ENCODE assay signal across 24 mouse cellular contexts in genomic region chr1:43503261-43503660, GRCm38 (mm10). TPM values are rescaled to one million over a fixed set of nuclear protein-coding genes. Genes with fewer than 3 reads are reported as not detected.
DNase-seq lines count a peak whose midpoint lies in the region; ATAC-seq and TF ChIP-seq lines count a peak whose summit lies in the region.
"Had no signal": no experiment of that assay in that cellular context is flagged by ENCODE, and none has a peak within 500 bp of the region (broad histone marks: within the 10 kb centered on the region; RNA-seq: fewer than 3 reads in every experiment).

No protein-coding gene starts in this region.

- H3K36me3 ChIP-seq in embryonic facial prominence, embryonic 13.5 days, result no peaks in the 10 kb centered on the region
- H3K36me3 ChIP-seq in embryonic facial prominence, embryonic 10.5 days (replicated peaks), result no peaks in the 10 kb centered on the region
- no peaks in the 10 kb centered on the region for H3K36me3 ChIP-seq in kidney, adult 2 months (ENCODE audit: control insufficient read depth, insufficient read depth, low read length)
- no peaks in the 10 kb centered on the region for H3K36me3 ChIP-seq in kidney, embryonic 14.5 days (ENCODE audit: control insufficient read depth, insufficient read depth, low read length)
- no peaks in the 10 kb centered on the region for H3K36me3 ChIP-seq in midbrain, embryonic 11.5 days (ENCODE audit: control insufficient read depth, insufficient read depth, low read length)
- no peaks in the 10 kb centered on the region for H3K36me3 ChIP-seq in midbrain, embryonic 16.5 days (ENCODE audit: control insufficient read depth, insufficient read depth, low read length)
- H3K36me3 ChIP-seq: liver, embryonic 12.5 days; midbrain, embryonic 12.5 days; stomach, embryonic 15.5 days had no signal

- 0 out of 2 replicates have a peak overlapping the region, but pooled peaks have one; percentile 12 for H3K27ac ChIP-seq in embryonic facial prominence, embryonic 13.5 days
- no peak overlapping the region for H3K27ac ChIP-seq in embryonic facial prominence, embryonic 10.5 days (replicated peaks)
- no peak overlapping the region for H3K27ac ChIP-seq in kidney, adult 2 months (ENCODE audit: insufficient read depth, low read depth, low read length)
- H3K27ac ChIP-seq in kidney, embryonic 14.5 days (ENCODE audit: low read depth, low read length), result no peak overlapping the region
- no peak overlapping the region for H3K27ac ChIP-seq in midbrain, embryonic 11.5 days (ENCODE audit: low read depth, low read length)
- no peak overlapping the region for H3K27ac ChIP-seq in midbrain, embryonic 16.5 days (ENCODE audit: low read length)
- H3K27ac ChIP-seq: forebrain, embryonic 13.5 days; kidney, postnatal 0 days; liver, embryonic 12.5 days; midbrain, embryonic 12.5 days; stomach, embryonic 15.5 days had no signal

- no peak overlapping the region for H3K9ac ChIP-seq in embryonic facial prominence, embryonic 13.5 days
- no peak overlapping the region for H3K9ac ChIP-seq in kidney, embryonic 14.5 days (ENCODE audit: low read depth, low read length)
- H3K9ac ChIP-seq in midbrain, embryonic 11.5 days (ENCODE audit: low read length), result no peak overlapping the region
- no peak overlapping the region for H3K9ac ChIP-seq in midbrain, embryonic 16.5 days (ENCODE audit: low read depth, low read length)
- H3K9ac ChIP-seq: forebrain, embryonic 13.5 days; liver, embryonic 12.5 days; liver, postnatal 0 days; midbrain, embryonic 12.5 days; stomach, embryonic 15.5 days had no signal

- peaks cover 50% of the 10 kb centered on the region for H3K4me1 ChIP-seq in embryonic facial prominence, embryonic 13.5 days
- H3K4me1 ChIP-seq in embryonic facial prominence, embryonic 10.5 days, result peaks cover 50% of the 10 kb centered on the region
- H3K4me1 ChIP-seq in kidney, adult 2 months (ENCODE audit: control insufficient read depth, insufficient read depth, low read length), result peaks cover 27% of the 10 kb centered on the region
- peaks cover 32% of the 10 kb centered on the region; the same call in 1 of the 2 replicates for H3K4me1 ChIP-seq in kidney, embryonic 14.5 days (ENCODE audit: control insufficient read depth, insufficient read depth, low read length)
- peaks cover 9% of the 10 kb centered on the region for H3K4me1 ChIP-seq in midbrain, embryonic 11.5 days (ENCODE audit: control insufficient read depth, insufficient read depth, low read length)
- H3K4me1 ChIP-seq in midbrain, embryonic 16.5 days (ENCODE audit: control insufficient read depth, insufficient read depth, low read length), result peaks cover 18% of the 10 kb centered on the region

- TF ChIP-seq CTCF in kidney, adult 2 months (conservative IDR thresholded peaks at IDR 0.05; ENCODE audit: insufficient read depth, insufficient read length, low read depth, low read length), result no peak

- no peak for ATAC-seq in embryonic facial prominence, embryonic 13.5 days (ENCODE audit: insufficient number of reproducible peaks, insufficient read depth, low FRiP score, low TSS enrichment, low read depth)
- no peak for ATAC-seq in kidney, embryonic 14.5 days (ENCODE audit: low FRiP score, low TSS enrichment)
- no peak for ATAC-seq in midbrain, embryonic 11.5 days (ENCODE audit: low FRiP score)
- ATAC-seq in midbrain, embryonic 16.5 days, result no peak
- ATAC-seq in activated CD4-positive, CD25-positive, alpha-beta regulatory T cell, adult 4 months, result no peak
- ATAC-seq: liver, embryonic 12.5 days; liver, postnatal 0 days; Patski had no signal

- no peak overlapping the region for H3K4me2 ChIP-seq in embryonic facial prominence, embryonic 13.5 days
- no peak overlapping the region for H3K4me2 ChIP-seq in kidney, embryonic 14.5 days (replicated peaks; ENCODE audit: low read depth, low read length)
- H3K4me2 ChIP-seq in midbrain, embryonic 11.5 days, result no peak overlapping the region
- H3K4me2 ChIP-seq in midbrain, embryonic 16.5 days (ENCODE audit: low read length), result no peak overlapping the region
- H3K4me2 ChIP-seq: forebrain, embryonic 13.5 days; liver, embryonic 12.5 days; midbrain, embryonic 12.5 days; stomach, embryonic 15.5 days had no signal

- 73% methylated on average over 2 of the region's 2 CpGs for WGBS in embryonic facial prominence, embryonic 13.5 days
- 87% methylated on average over 2 of the region's 2 CpGs for WGBS in embryonic facial prominence, embryonic 10.5 days
- WGBS in kidney, adult 2 months, result 55% methylated on average over 2 of the region's 2 CpGs
- WGBS in kidney, embryonic 14.5 days, result 89% methylated on average over 2 of the region's 2 CpGs
- 92% methylated on average over 2 of the region's 2 CpGs for WGBS in midbrain, embryonic 11.5 days
- 83% methylated on average over 2 of the region's 2 CpGs for WGBS in midbrain, embryonic 16.5 days

- no peak overlapping the region for H3K4me3 ChIP-seq in embryonic facial prominence, embryonic 13.5 days
- H3K4me3 ChIP-seq in embryonic facial prominence, embryonic 10.5 days, result no peak overlapping the region
- H3K4me3 ChIP-seq in kidney, adult 2 months (ENCODE audit: insufficient read depth, low read depth, low read length), result no peak overlapping the region
- no peak overlapping the region for H3K4me3 ChIP-seq in kidney, embryonic 14.5 days (ENCODE audit: low read length)
- no peak overlapping the region for H3K4me3 ChIP-seq in midbrain, embryonic 11.5 days (ENCODE audit: low read depth, low read length)
- no peak overlapping the region for H3K4me3 ChIP-seq in midbrain, embryonic 16.5 days (ENCODE audit: low read depth, low read length)
- H3K4me3 ChIP-seq: forebrain, embryonic 13.5 days; liver, embryonic 12.5 days; midbrain, embryonic 12.5 days; stomach, embryonic 15.5 days had no signal

- no peak for TF ChIP-seq POLR2A in kidney, adult 2 months (IDR thresholded peaks at IDR 0.05; ENCODE audit: low read depth, low read length)

- DNase-seq in embryonic facial prominence, embryonic 10.5 days (ENCODE audit: low spot score), result no peak
- DNase-seq in kidney, adult 2 months, result peak; percentile 65
- DNase-seq in midbrain, embryonic 11.5 days (ENCODE audit: low spot score, missing footprints), result peak; percentile 31
- DNase-seq in naive thymus-derived CD4-positive, alpha-beta T cell, adult 2 months (ENCODE audit: low read depth), result peak; percentile 17
- DNase-seq: adrenal gland, postnatal 25 days; cerebellum, adult 11-12 months; cerebellum, adult 9-11 months; embryo, embryonic 11 days; gastrocnemius, postnatal 10 days; heart, postnatal 14 days; left cerebral cortex, postnatal 4 days; liver, postnatal 0 days; right cerebral cortex, postnatal 25 days had no signal

- H3K27me3 ChIP-seq in embryonic facial prominence, embryonic 13.5 days, result no peaks in the 10 kb centered on the region
- no peaks in the 10 kb centered on the region for H3K27me3 ChIP-seq in embryonic facial prominence, embryonic 10.5 days (replicated peaks; ENCODE audit: low read depth, poor library complexity, severe bottlenecking)
- no peaks in the 10 kb centered on the region for H3K27me3 ChIP-seq in kidney, adult 2 months (replicated peaks; ENCODE audit: control insufficient read depth, insufficient read depth, low read length)
- H3K27me3 ChIP-seq in kidney, embryonic 14.5 days (ENCODE audit: control insufficient read depth, insufficient read depth, low read length), result no peaks in the 10 kb centered on the region
- no peaks in the 10 kb centered on the region for H3K27me3 ChIP-seq in midbrain, embryonic 11.5 days (ENCODE audit: control insufficient read depth, insufficient read depth, low read length)
- no peaks in the 10 kb centered on the region for H3K27me3 ChIP-seq in midbrain, embryonic 16.5 days (ENCODE audit: control insufficient read depth, insufficient read depth, low read depth, low read length)
- H3K27me3 ChIP-seq: liver, embryonic 12.5 days; Patski; stomach, embryonic 15.5 days had no signal

- no peaks in the 10 kb centered on the region for H3K9me3 ChIP-seq in embryonic facial prominence, embryonic 13.5 days
- H3K9me3 ChIP-seq in embryonic facial prominence, embryonic 10.5 days, result no peaks in the 10 kb centered on the region
- no peaks in the 10 kb centered on the region for H3K9me3 ChIP-seq in kidney, embryonic 14.5 days (ENCODE audit: control insufficient read depth, low read length)
- no peaks in the 10 kb centered on the region for H3K9me3 ChIP-seq in midbrain, embryonic 11.5 days (ENCODE audit: control insufficient read depth, low read length)
- no peaks in the 10 kb centered on the region for H3K9me3 ChIP-seq in midbrain, embryonic 16.5 days (replicated peaks; ENCODE audit: control insufficient read depth, low read length, poor library complexity, severe bottlenecking)
- H3K9me3 ChIP-seq: forebrain, embryonic 13.5 days; G1E; liver, embryonic 12.5 days; midbrain, embryonic 12.5 days; stomach, embryonic 15.5 days had no signal

RNA-seq across cellular contexts. Expression of gene Nck2, which starts 58.9 kb away (rescaled TPM):
- polyA plus RNA-seq in embryonic facial prominence, embryonic 13.5 days (2015; fragmentation: Nextera tagmentation; extraction: Ambion mirVana), result 46.6 and 47.0 TPM in 2 replicates
- 50.3 and 52.5 TPM in 2 replicates for polyA plus RNA-seq in embryonic facial prominence, embryonic 10.5 days (2016; fragmentation: Nextera tagmentation; extraction: Ambion mirVana)
- polyA plus RNA-seq in kidney, adult 2 months (2012; rRNA removed), result 19.1 and 23.7 TPM in 2 replicates
- 43.6 and 54.0 TPM in 2 replicates for polyA plus RNA-seq in kidney, embryonic 14.5 days (2014; fragmentation: Nextera tagmentation; extraction: Ambion mirVana)
- 30.2 and 33.6 TPM in 2 replicates for polyA plus RNA-seq in midbrain, embryonic 11.5 days (2014; fragmentation: Nextera tagmentation; extraction: Ambion mirVana)
- polyA plus RNA-seq in midbrain, embryonic 16.5 days (2015; fragmentation: Nextera tagmentation; extraction: Ambion mirVana), result 32.1 and 32.3 TPM in 2 replicates
- 10 to 100 TPM; 18.5 to 24.0 TPM for polyA plus RNA-seq in activated CD4-positive, CD25-positive, alpha-beta regulatory T cell, adult 4 months (2017; shearing (Covaris generic))
